Mouse (Mus musculus) thymus, postnatal 25 days (tissue): ENCODE results near the gene Gm44.
"Not testable (repeated sequence)": the region's sequence is repeated elsewhere in the genome, so short reads cannot be mapped to it uniquely, and the experiment has no call there.

Source experiments
- DNase-seq: peaks from one replicate; pipeline ENCODE4 v3.0.0; 2022

Gm44 gene

DNA sequence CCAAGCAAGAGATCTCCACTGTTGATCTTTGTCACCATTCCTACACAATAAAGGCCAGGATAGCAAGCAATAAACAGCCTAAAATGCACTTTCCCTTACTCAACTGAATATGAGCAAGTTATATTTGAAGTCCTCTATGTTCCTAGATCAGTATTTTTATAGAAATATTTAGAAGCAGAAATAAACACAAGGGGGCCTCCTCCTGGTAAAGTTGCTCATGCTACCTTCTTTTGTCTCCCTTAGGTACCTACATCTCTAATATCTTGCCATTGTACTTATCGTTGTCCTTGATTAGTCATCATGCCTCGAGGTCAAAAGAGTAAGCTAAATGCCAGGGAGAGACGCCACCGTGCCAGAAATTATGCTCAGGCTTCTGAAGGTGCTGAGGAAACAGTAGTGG, at the start of gene Gm44:
Gm44 (plus strand) TSS at position 301 of the 400 bp plus-strand sequence.
- DNase-seq: no peak

DNA sequence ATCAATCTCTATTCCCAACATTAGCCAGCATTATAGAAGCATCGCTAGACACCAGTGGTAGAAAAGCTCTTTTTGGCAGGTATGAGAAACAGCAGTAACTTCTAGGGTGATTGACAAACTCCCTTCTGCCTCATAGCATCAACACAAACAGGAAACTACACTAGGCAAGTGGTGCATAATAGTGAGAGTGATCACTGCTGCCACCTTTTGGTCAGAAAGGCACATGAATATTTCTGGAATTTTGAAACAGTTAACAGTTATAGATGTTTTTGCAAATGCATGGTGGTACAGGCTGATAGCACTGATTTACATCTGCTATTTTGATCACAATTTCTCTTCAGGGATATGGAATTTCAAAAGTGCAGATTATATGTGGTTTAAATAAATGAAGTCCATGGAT, 36.0 kb downstream of the Gm44 start:
- DNase-seq: no peak

DNA sequence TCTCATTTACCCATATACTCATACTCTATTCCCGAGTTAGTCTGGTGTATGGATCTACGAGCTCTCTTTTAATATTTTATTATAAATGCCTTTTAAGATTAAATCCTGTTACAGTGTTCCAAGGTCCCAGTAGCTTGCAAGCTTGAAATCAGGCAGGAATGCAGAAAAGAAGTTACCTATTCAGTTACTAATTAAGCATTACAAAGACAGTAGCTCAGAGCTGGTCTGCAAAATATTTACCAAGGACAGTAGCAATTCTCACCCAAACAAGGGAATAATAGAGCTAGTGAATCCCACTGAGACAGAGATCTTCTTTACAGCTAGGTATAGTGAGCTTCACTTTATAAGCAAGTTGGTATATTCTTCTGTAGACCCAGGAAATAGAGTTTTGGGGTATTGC, 46.3 kb downstream of the Gm44 start:
- DNase-seq: not testable (repeated sequence)
